Mouse (Mus musculus) ES-Bruce4 (cell line): ENCODE measurements around the gene Tbc1d1. TPM values are rescaled to one million over a fixed set of nuclear protein-coding genes. Genes with fewer than 3 reads are reported as not detected.

Source experiments
- H3K27ac ChIP-seq: 2 replicates; pipeline ENCODE4 v1.5.1; 2012; ENCODE audit warnings: low read length, inconsistent platforms; ENCODE audit not compliant: insufficient read depth
- H3K27me3 ChIP-seq: 2 replicates; pipeline ENCODE4 v1.6.1; 2012; ENCODE audit warnings: mild to moderate bottlenecking, low read length, inconsistent platforms; ENCODE audit not compliant: control insufficient read depth, poor library complexity, insufficient read depth, severe bottlenecking
- H3K36me3 ChIP-seq: 2 replicates; pipeline ENCODE4 v1.6.1; 2012; ENCODE audit warnings: inconsistent platforms, mild to moderate bottlenecking, low read length, moderate library complexity; ENCODE audit not compliant: control insufficient read depth, poor library complexity, insufficient read depth, severe bottlenecking
- H3K4me1 ChIP-seq: one replicate; pipeline ENCODE4 v1.8.1; 2011; ENCODE audit warnings: low read length; ENCODE audit not compliant: control insufficient read depth, insufficient read depth
- H3K4me3 ChIP-seq: 2 replicates; pipeline ENCODE4 v1.5.1; 2011; ENCODE audit warnings: low read depth, mild to moderate bottlenecking, low read length
- H3K9ac ChIP-seq: 2 replicates; pipeline ENCODE4 v1.6.1; 2012; ENCODE audit warnings: low read depth, mild to moderate bottlenecking, inconsistent platforms; ENCODE audit not compliant: poor library complexity, severe bottlenecking
- H3K9me3 ChIP-seq: replicated peaks from 2 replicates; pipeline ENCODE4 v1.6.1; 2012; ENCODE audit warnings: mild to moderate bottlenecking, low read length, inconsistent platforms; ENCODE audit not compliant: control insufficient read depth, poor library complexity, insufficient read depth, severe bottlenecking
- CTCF ChIP-seq: IDR thresholded peaks from one replicate; pipeline ENCODE4 v1.8.1; 2011; ENCODE audit warnings: low read depth, low read length
- EP300 ChIP-seq: IDR thresholded peaks from 2 replicates; pipeline ENCODE4 v1.6.1; 2011; ENCODE audit warnings: low read depth, low read length; ENCODE audit not compliant: insufficient read depth
- POLR2A ChIP-seq: IDR thresholded peaks from one replicate; pipeline ENCODE4 v1.8.1; 2011; ENCODE audit warnings: low read length; ENCODE audit not compliant: insufficient read depth
- polyA plus RNA-seq: library from polyadenylated mRNA; stranded (reverse); fragments of >200 nt; gene quantifications from 2 replicates; pipeline ENCODE4 v1.2.4, GENCODE M21; 2011; ENCODE audit warnings: low read depth; ENCODE audit not compliant: missing spikeins, insufficient read depth, insufficient read length

Tbc1d1 gene
- polyA plus RNA-seq, 1 experiment = 46.2 TPM

DNA sequence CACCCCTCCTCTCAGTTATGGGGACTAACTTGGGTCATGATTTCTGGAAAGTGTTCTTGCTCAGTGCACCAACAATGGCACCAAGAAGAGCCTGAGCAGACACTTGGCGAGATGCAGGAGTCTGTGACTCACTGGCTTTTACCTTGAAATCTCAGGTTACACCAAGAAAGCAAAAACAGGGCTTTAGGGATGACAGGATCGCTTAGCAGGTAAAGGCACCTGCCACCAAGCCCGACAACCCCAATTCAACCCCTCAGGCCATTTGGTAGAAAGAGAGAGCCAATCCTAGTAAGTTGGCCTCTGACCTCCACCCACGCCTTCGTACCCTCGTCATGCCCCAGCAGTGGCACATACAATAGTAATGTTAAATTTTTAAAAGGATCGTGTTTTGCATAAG lies 62.5 kb downstream of the Tbc1d1 start:
- no peaks in the 10 kb centered on the region for H3K36me3 ChIP-seq
- no peak overlapping the region for H3K4me3 ChIP-seq
- TF ChIP-seq CTCF (no peak), POLR2A (no peak), EP300 (no peak)
- H3K27ac ChIP-seq = no peak overlapping the region
- no peak overlapping the region for H3K9ac ChIP-seq
- H3K9me3 ChIP-seq = no peaks in the 10 kb centered on the region
- H3K27me3 ChIP-seq = no peaks in the 10 kb centered on the region
- H3K4me1 ChIP-seq = no peaks in the 10 kb centered on the region

DNA sequence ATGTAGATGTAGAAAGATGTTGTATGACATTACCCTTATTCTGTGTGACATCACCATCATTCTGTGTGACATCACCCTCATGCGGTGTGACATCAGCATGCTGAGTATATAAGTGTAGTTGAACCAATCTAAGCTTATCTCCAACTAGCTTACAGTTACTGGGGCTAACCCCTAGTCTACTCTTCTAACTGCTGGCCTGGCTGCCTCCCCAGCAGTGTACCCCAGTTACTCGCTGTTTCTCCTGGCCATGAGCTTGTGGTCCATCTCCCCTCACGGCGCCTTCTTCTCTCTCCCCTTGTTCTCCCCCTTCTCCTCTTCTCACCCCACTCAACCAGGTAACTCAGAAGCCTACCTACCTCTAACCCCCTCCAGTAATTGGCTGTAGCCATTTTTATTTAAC lies 64.7 kb downstream of the Tbc1d1 start:
- no peak overlapping the region for H3K27ac ChIP-seq
- H3K4me1 ChIP-seq = peaks cover 3% of the 10 kb centered on the region
- no peaks in the 10 kb centered on the region for H3K36me3 ChIP-seq
- no peak overlapping the region for H3K4me3 ChIP-seq
- no peaks in the 10 kb centered on the region; the same call in 1 of the 2 replicates for H3K9me3 ChIP-seq
- no peaks in the 10 kb centered on the region for H3K27me3 ChIP-seq
- H3K9ac ChIP-seq = no peak overlapping the region
- no peak for TF ChIP-seq CTCF
- no peak for TF ChIP-seq POLR2A
- no peak for TF ChIP-seq EP300

DNA sequence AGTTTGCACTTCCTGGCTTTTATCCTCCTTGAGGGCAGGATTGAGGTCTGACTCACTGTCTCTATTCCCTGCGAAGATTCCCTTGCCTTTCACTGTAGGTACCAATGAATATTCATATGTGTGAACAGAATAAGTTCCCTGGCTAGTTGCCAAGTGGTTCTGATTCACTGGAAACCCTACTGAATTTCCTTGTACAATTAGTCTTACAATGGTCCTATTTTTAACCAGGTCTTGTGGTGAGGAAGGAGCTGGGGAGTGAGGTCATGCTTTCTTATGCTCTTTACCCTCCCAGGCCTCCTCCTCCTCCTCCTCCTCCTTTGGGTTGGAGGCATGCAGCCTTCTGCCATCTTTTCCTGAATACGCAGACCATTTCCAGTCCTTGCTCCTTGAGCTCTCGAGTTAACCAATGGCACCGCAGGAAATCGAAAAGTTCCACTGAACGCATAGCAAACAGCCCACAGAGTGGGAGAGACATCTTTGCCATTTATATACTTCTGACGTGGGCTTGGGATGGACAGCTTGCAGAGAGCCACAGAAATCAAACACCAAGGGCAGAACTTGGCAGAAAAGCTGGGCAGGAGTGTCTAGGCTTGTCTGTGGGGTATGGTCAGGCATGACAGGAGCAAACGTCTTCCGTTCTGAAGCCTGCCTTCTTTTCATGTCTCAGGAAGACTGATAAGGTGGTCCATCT lies 68.8 kb downstream of the Tbc1d1 start:
- no peak overlapping the region for H3K9ac ChIP-seq
- H3K27ac ChIP-seq = no peak overlapping the region
- no peaks in the 10 kb centered on the region for H3K36me3 ChIP-seq
- no peak overlapping the region for H3K4me3 ChIP-seq
- H3K27me3 ChIP-seq = no peaks in the 10 kb centered on the region
- H3K9me3 ChIP-seq = no peaks in the 10 kb centered on the region; the same call in 1 of the 2 replicates
- TF ChIP-seq CTCF (no peak), POLR2A (no peak), EP300 (no peak)
- peaks cover 3% of the 10 kb centered on the region for H3K4me1 ChIP-seq

DNA sequence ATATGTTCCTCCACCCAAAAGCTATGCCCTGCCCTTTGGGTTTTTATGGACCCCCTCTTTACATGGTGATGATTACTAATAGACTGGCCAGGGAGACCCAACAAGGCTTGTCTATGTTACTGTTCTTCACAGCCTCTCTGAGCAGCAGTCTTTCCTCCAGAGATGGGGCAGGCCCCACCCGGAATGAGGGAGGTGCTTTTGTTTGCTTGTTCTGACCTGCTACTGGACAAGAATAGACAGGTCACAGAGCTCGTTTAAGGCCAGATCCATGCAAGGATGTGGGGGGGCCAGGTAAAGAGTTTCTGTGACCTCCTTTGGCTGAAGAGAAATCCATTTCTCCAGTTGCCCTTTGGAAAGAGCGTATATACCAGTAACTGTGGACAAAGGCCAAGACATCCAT lies 72.1 kb downstream of the Tbc1d1 start:
- Histone ChIP-seq H3K36me3 (no peaks in the 10 kb centered on the region), H3K4me1 (peaks cover 3% of the 10 kb centered on the region), H3K9me3 (no peaks in the 10 kb centered on the region; the same call in 1 of the 2 replicates), H3K27ac (no peak overlapping the region), H3K4me3 (no peak overlapping the region), H3K9ac (no peak overlapping the region), H3K27me3 (no peaks in the 10 kb centered on the region)
- TF ChIP-seq CTCF = no peak
- no peak for TF ChIP-seq EP300
- no peak for TF ChIP-seq POLR2A

DNA sequence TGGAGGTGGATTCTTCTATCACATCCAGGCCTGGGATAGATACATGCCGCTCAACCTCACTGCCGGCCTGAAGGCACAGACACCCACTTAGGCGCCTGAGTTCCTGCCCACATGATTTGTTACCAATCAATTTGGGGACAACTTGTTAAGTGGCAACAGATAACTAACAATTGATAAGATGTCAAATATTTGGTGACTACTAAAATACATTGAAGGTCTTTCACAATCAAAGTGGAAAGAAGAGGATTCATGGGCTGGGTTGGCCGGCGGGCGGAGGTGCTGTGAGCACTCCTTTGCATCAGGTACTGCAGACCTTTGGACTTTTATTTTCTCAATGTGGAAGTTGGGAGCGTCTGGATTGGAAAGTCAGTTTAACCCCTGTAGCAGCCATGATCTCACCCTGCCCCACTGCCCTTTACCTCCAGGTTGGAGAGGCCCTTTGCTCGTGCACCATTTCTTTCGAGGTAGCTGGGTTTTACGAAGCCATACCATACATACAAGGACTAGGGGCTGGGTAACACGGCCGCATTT lies 73.3 kb downstream of the Tbc1d1 start:
- Histone ChIP-seq H3K9ac (peak overlapping the region; percentile 93), H3K27ac (no peak overlapping the region), H3K4me3 (peak overlapping the region; percentile 70), H3K36me3 (no peaks in the 10 kb centered on the region), H3K9me3 (no peaks in the 10 kb centered on the region), H3K27me3 (no peaks in the 10 kb centered on the region), H3K4me1 (peaks cover 4% of the 10 kb centered on the region)
- TF ChIP-seq POLR2A = no peak
- TF ChIP-seq CTCF = no peak
- no peak for TF ChIP-seq EP300

DNA sequence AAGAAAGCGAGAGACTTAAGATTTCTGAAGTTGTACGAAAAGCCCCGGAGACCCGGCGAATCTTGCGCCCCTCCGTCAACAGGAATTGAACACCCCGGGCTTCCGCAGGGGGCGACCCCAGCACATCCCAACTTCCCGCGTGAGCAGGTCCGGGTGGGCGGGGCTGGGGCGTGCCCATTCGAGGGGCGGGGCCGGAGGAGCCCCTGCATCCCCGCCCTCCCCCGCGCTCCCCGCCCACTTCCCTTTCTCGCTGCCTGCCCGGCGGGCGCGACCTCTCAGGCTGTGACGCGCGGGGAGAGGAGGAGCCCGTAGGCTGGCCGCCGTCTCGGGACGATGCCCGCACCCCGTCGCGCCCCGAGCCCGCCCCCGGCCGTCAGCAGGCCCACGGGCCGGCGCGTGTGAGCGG lies 74.0 kb downstream of the Tbc1d1 start:
- H3K4me1 ChIP-seq = peaks cover 2% of the 10 kb centered on the region

More for the DNA sequence above, 74.0 kb downstream of the Tbc1d1 start:
- no peaks in the 10 kb centered on the region for H3K9me3 ChIP-seq
- H3K9ac ChIP-seq = peak overlapping the region; percentile 93
- no peak overlapping the region for H3K27ac ChIP-seq
- H3K36me3 ChIP-seq = no peaks in the 10 kb centered on the region
- TF ChIP-seq POLR2A (no peak), EP300 (no peak), CTCF (no peak)
- no peaks in the 10 kb centered on the region for H3K27me3 ChIP-seq
- H3K4me3 ChIP-seq = peak overlapping the region; percentile 88
